Mouse (Mus musculus) left cerebral cortex, adult 2 months (tissue): ENCODE measurements at regions not wholly inside any gene's neighbourhood (a gene's known extent, or its start where the extent isn't known, plus 50 kb on each side); places are given as distances from the start of the nearest gene placed in this dataset.

Source experiments
- DNase-seq, 2 experiments: peaks; one replicate each; pipeline ENCODE4 v3.0.0; 2021 to 2022; ENCODE audit warnings: low spot score in 2 of 2, mixed read lengths in 1 of 2; ENCODE audit errors: extremely low spot score in 1 of 2
- H3K27ac ChIP-seq: fragments of 200-600 bp; 2 replicates; pipeline ENCODE4 v1.8.1; 2022
- H3K4me3 ChIP-seq: fragments of 200-600 bp; 2 replicates; pipeline ENCODE4 v1.8.1; 2022
- CTCF ChIP-seq: fragments of 200-600 bp; IDR thresholded peaks from 2 replicates; pipeline ENCODE4 v1.8.1; 2022; ENCODE audit warnings: antibody characterized with exemption, mild to moderate bottlenecking, moderate library complexity
- intact Hi-C: fragments of 180-260 bp; cut with DNase I; formaldehyde crosslinking; loops from one replicate; pipeline ENCODE4 v1.15.1; 2025

DNA sequence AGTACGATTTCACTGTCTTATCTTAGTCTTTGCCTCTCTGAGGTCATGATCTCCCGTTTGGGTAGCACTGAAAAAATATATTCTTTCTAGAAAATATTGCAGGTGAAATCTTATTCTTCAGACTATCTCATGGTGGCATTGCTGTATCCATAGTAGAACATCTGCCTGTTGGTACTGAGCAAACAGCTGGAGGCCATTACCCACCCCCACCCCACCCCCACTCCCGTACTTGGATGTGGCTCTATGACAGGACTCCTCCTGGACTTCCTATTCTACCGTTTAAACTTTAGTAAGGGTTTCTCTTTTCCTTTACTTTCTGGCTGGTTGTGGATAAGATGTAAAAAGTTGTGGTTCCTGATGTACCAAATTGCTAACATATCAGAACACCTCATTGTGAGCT is 53.3 kb upstream of the Ccn2 start:
- intact Hi-C loops, result no loop called here
- no peak for DNase-seq
- TF ChIP-seq CTCF, result no peak
- Histone ChIP-seq H3K4me3 (no peak overlapping the region), H3K27ac (no peak overlapping the region)
